Comparison of ENCODE assay signal across 14 mouse cellular contexts in genomic region chr16:91772586-91772985, GRCm38 (mm10).
"Had no signal": no experiment of that assay in that cellular context is flagged by ENCODE, and none has a peak within 500 bp of the region (broad histone marks: within the 10 kb centered on the region; RNA-seq: fewer than 3 reads in every experiment).

No protein-coding gene starts in this region.

- ATAC-seq: lung, postnatal 0 days had no signal

- H3K9ac ChIP-seq: liver, embryonic 15.5 days had no signal

- H3K36me3 ChIP-seq: liver, embryonic 15.5 days had no signal

- H3K27ac ChIP-seq: left cerebral cortex, adult 2 months; limb, embryonic 10.5 days; liver, embryonic 15.5 days had no signal

- H3K4me2 ChIP-seq: liver, embryonic 11.5 days; liver, embryonic 15.5 days had no signal

- H3K4me3 ChIP-seq: left cerebral cortex, adult 2 months; limb, embryonic 10.5 days; liver, embryonic 15.5 days had no signal

- DNase-seq: kidney, postnatal 14 days; lung, adult 2 months; lung, postnatal 36 days; midbrain, embryonic 14.5 days; right cerebral cortex, adult 18-20 months; right cerebral cortex, postnatal 4 days; spleen, adult 18-20 months; thymus, adult 2 months; thymus, postnatal 25 days had no signal

- H3K9me3 ChIP-seq: limb, embryonic 10.5 days; liver, embryonic 15.5 days had no signal

- H3K4me1 ChIP-seq: limb, embryonic 10.5 days had no signal
